Mouse (Mus musculus): ENCODE data around the gene Hoxd10. TPM values are rescaled to one million over a fixed set of nuclear protein-coding genes. Genes with fewer than 3 reads are reported as not detected.

The Hoxd10 gene
- total RNA-seq, 2 experiments from 2014 or later = not detected

- DNase-seq (ENCODE audit: low spot score in 2 of 2) = no peak
- Histone ChIP-seq H3K4me3 (no peak overlapping the region), H3K27ac (no peak overlapping the region)
- no peak for TF ChIP-seq CTCF (conservative IDR thresholded peaks at IDR 0.05)
These were observed 28.7 kb downstream of the Hoxd10 start for GRCm38 (mm10) chr2:74720384-74720783.

- no peak overlapping the region for H3K27ac ChIP-seq
- no peak for TF ChIP-seq CTCF (conservative IDR thresholded peaks at IDR 0.05)
- DNase-seq (ENCODE audit: low spot score in 2 of 2) = no peak
- H3K4me3 ChIP-seq = no peak overlapping the region
These were observed 29.3 kb downstream of the Hoxd10 start for GRCm38 (mm10) chr2:74720955-74721491.

GRCm38 (mm10) chr2:74721882-74722281 lies 30.2 kb downstream of the Hoxd10 start:
- DNase-seq (ENCODE audit: low spot score in 2 of 2) = no peak
- no peak overlapping the region for H3K4me3 ChIP-seq
- H3K27ac ChIP-seq = no peak overlapping the region
- no peak for TF ChIP-seq CTCF (conservative IDR thresholded peaks at IDR 0.05)

- DNase-seq (ENCODE audit: low spot score in 2 of 2) = no peak
- TF ChIP-seq CTCF (conservative IDR thresholded peaks at IDR 0.05) = no peak
- Histone ChIP-seq H3K27ac (no peak overlapping the region), H3K4me3 (no peak overlapping the region)
These were observed 31.2 kb downstream of the Hoxd10 start for GRCm38 (mm10) chr2:74722949-74723348.

GRCm38 (mm10) chr2:74724244-74725015 lies 32.7 kb downstream of the Hoxd10 start:
- DNase-seq (ENCODE audit: low spot score in 2 of 2) = no peak
- Histone ChIP-seq H3K27ac (no peak overlapping the region), H3K4me3 (no peak overlapping the region)
- no peak for TF ChIP-seq CTCF (conservative IDR thresholded peaks at IDR 0.05)

- Histone ChIP-seq H3K27ac (no peak overlapping the region), H3K4me3 (no peak overlapping the region)
- TF ChIP-seq CTCF (conservative IDR thresholded peaks at IDR 0.05) = no peak
- no peak for DNase-seq (ENCODE audit: low spot score in 2 of 2)
These were observed 33.4 kb downstream of the Hoxd10 start for GRCm38 (mm10) chr2:74725171-74725570.

- H3K27ac ChIP-seq = no peak within 1 kb of the TSS
These were observed 34.8 kb downstream of the Hoxd10 start, which contains the start of gene Gm28230 for GRCm38 (mm10) chr2:74726551-74726950. Gene Gm28230 (plus strand): TSS chr2:74726728.

GRCm38 (mm10) chr2:74726973-74727639 lies 35.4 kb downstream of the Hoxd10 start:
- Histone ChIP-seq H3K27ac (no peak overlapping the region), H3K4me3 (no peak overlapping the region)
- DNase-seq (ENCODE audit: low spot score in 2 of 2) = no peak
- no peak for TF ChIP-seq CTCF (conservative IDR thresholded peaks at IDR 0.05)

More at GRCm38 (mm10) chr2:74726551-74726950, 34.8 kb downstream of the Hoxd10 start, which contains the start of gene Gm28230:
- no peak within 1 kb of the TSS for H3K4me3 ChIP-seq
- no peak for TF ChIP-seq CTCF (conservative IDR thresholded peaks at IDR 0.05)
- no peak for DNase-seq (ENCODE audit: low spot score in 2 of 2)

GRCm38 (mm10) chr2:74727640-74728302 lies 36.0 kb downstream of the Hoxd10 start:
- Histone ChIP-seq H3K4me3 (no peak overlapping the region), H3K27ac (no peak overlapping the region)
- no peak for TF ChIP-seq CTCF (conservative IDR thresholded peaks at IDR 0.05)
- DNase-seq (ENCODE audit: low spot score in 2 of 2) = no peak

GRCm38 (mm10) chr2:74728303-74728680 lies 36.6 kb downstream of the Hoxd10 start:
- Histone ChIP-seq H3K4me3 (no peak overlapping the region), H3K27ac (no peak overlapping the region)
- no peak for TF ChIP-seq CTCF (conservative IDR thresholded peaks at IDR 0.05)
- no peak for DNase-seq (ENCODE audit: low spot score in 2 of 2)

- DNase-seq (ENCODE audit: low spot score in 2 of 2) = no peak
- no peak overlapping the region for H3K27ac ChIP-seq
- no peak for TF ChIP-seq CTCF (conservative IDR thresholded peaks at IDR 0.05)
- H3K4me3 ChIP-seq = no peak overlapping the region
These were observed 38.6 kb downstream of the Hoxd10 start for GRCm38 (mm10) chr2:74730331-74730730.

- DNase-seq (ENCODE audit: low spot score in 2 of 2) = no peak
- Histone ChIP-seq H3K4me3 (no peak overlapping the region), H3K27ac (no peak overlapping the region)
- no peak for TF ChIP-seq CTCF (conservative IDR thresholded peaks at IDR 0.05)
These were observed 39.3 kb downstream of the Hoxd10 start for GRCm38 (mm10) chr2:74731055-74731454.

All from layer of hippocampus, adult 2 months (tissue).